Mouse (Mus musculus) hindbrain, embryonic 10.5 days (tissue): ENCODE data around the gene Gba2. TPM values are rescaled to one million over a fixed set of nuclear protein-coding genes. Genes with fewer than 3 reads are reported as not detected.

Experiments
- DNase-seq: peaks from one replicate; pipeline ENCODE4 v3.0.0-alpha.2; 2017; ENCODE audit warnings: low spot score
- H3K27ac ChIP-seq: fragments of 300-500 bp; sonication (generic); 2 replicates; pipeline ENCODE4 v1.5.1; 2016; ENCODE audit warnings: mild to moderate bottlenecking, moderate library complexity
- H3K27me3 ChIP-seq: fragments of 300-500 bp; sonication (generic); 2 replicates; pipeline ENCODE4 v1.6.1; 2016; ENCODE audit warnings: mild to moderate bottlenecking; ENCODE audit not compliant: poor library complexity, insufficient read depth, severe bottlenecking
- H3K36me3 ChIP-seq: fragments of 300-500 bp; sonication (generic); 2 replicates; pipeline ENCODE4 v1.6.1; 2016; ENCODE audit warnings: mild to moderate bottlenecking, moderate library complexity
- H3K4me1 ChIP-seq: fragments of 300-500 bp; sonication (generic); replicated peaks from 2 replicates; pipeline ENCODE4 v1.6.1; 2016; ENCODE audit warnings: mild to moderate bottlenecking
- H3K4me3 ChIP-seq: fragments of 300-500 bp; sonication (generic); 2 replicates; pipeline ENCODE4 v1.5.1; 2016; ENCODE audit warnings: mild to moderate bottlenecking, moderate library complexity
- H3K9me3 ChIP-seq: fragments of 300-500 bp; sonication (generic); 2 replicates; pipeline ENCODE4 v1.6.1; 2016; ENCODE audit warnings: mild to moderate bottlenecking, moderate library complexity
- WGBS: fragments of 180-500 bp; shearing (Covaris S2); methylation state at CpG from one replicate; pipeline ENCODE4 v1.1.7; 2016; 5-methylcytosine and 5-hydroxymethylcytosine counted together
- polyA plus RNA-seq: library from polyadenylated mRNA; unstranded; fragments of >200 nt; fragmentation: Nextera tagmentation; extraction: Ambion mirVana; gene quantifications from 2 replicates; pipeline ENCODE4 v1.2.1, GENCODE M21; 2016

The Gba2 gene
- polyA plus RNA-seq, 1 experiment from 2014 or later, result 36.3 TPM

- no peak for DNase-seq
- WGBS, result 73% methylated on average over 2 of the region's 2 CpGs
- Histone ChIP-seq H3K4me1 (peaks cover 46% of the 10 kb centered on the region), H3K36me3 (peaks cover 52% of the 10 kb centered on the region), H3K4me3 (peak overlapping the region; percentile 22), H3K9me3 (no peaks in the 10 kb centered on the region), H3K27ac (no peak overlapping the region), H3K27me3 (no peaks in the 10 kb centered on the region)
Observed at GRCm38 (mm10) chr4:43575356-43575755, 3.3 kb downstream of the Gba2 start.

- DNase-seq, result no peak
Observed at GRCm38 (mm10) chr4:43573561-43573960, 5.1 kb downstream of the Gba2 start.

GRCm38 (mm10) chr4:43571395-43572045 lies 7.2 kb downstream of the Gba2 start:
- Histone ChIP-seq H3K4me3 (no peak overlapping the region), H3K4me1 (peaks cover 18% of the 10 kb centered on the region), H3K27ac (no peak overlapping the region), H3K36me3 (peaks cover 82% of the 10 kb centered on the region), H3K9me3 (no peaks in the 10 kb centered on the region), H3K27me3 (no peaks in the 10 kb centered on the region)
- 90% methylated on average over 6 of the region's 6 CpGs for WGBS
- no peak for DNase-seq

More at GRCm38 (mm10) chr4:43573561-43573960, 5.1 kb downstream of the Gba2 start:
- Histone ChIP-seq H3K36me3 (peaks cover 66% of the 10 kb centered on the region), H3K27me3 (no peaks in the 10 kb centered on the region), H3K27ac (no peak overlapping the region), H3K9me3 (no peaks in the 10 kb centered on the region), H3K4me3 (no peak overlapping the region), H3K4me1 (peaks cover 36% of the 10 kb centered on the region)
- WGBS, result 95% methylated on average over 4 of the region's 4 CpGs

- no peak overlapping the region for H3K27ac ChIP-seq
- peaks cover 81% of the 10 kb centered on the region for H3K36me3 ChIP-seq
- peaks cover 11% of the 10 kb centered on the region for H3K4me1 ChIP-seq
- 95% methylated on average over 9 of the region's 9 CpGs for WGBS
- H3K4me3 ChIP-seq, result no peak overlapping the region
- H3K27me3 ChIP-seq, result no peaks in the 10 kb centered on the region
- no peak for DNase-seq
- no peaks in the 10 kb centered on the region for H3K9me3 ChIP-seq
Observed at GRCm38 (mm10) chr4:43567140-43567539, 11.5 kb downstream of the Gba2 start.

GRCm38 (mm10) chr4:43564231-43564630 lies 14.4 kb downstream of the Gba2 start:
- Histone ChIP-seq H3K4me3 (no peak overlapping the region), H3K27ac (no peak overlapping the region), H3K36me3 (peaks cover 55% of the 10 kb centered on the region), H3K9me3 (no peaks in the 10 kb centered on the region), H3K27me3 (no peaks in the 10 kb centered on the region), H3K4me1 (peaks cover 34% of the 10 kb centered on the region)
- WGBS, result 74% methylated on average over 2 of the region's 2 CpGs
- no peak for DNase-seq

GRCm38 (mm10) chr4:43563601-43563875 lies 15.1 kb downstream of the Gba2 start:
- Histone ChIP-seq H3K27ac (0 out of 2 replicates have a peak overlapping the region, but pooled peaks have one; percentile 40), H3K36me3 (peaks cover 53% of the 10 kb centered on the region), H3K9me3 (no peaks in the 10 kb centered on the region), H3K4me3 (peak overlapping the region; percentile 87), H3K27me3 (no peaks in the 10 kb centered on the region), H3K4me1 (peaks cover 41% of the 10 kb centered on the region)
- no peak for DNase-seq
- 88% methylated on average over 4 of the region's 4 CpGs for WGBS

- peak overlapping the region; percentile 96 for H3K27ac ChIP-seq
- H3K36me3 ChIP-seq, result peaks cover 47% of the 10 kb centered on the region
- peaks cover 47% of the 10 kb centered on the region for H3K4me1 ChIP-seq
- no peaks in the 10 kb centered on the region for H3K27me3 ChIP-seq
- no peak for DNase-seq
- H3K4me3 ChIP-seq, result peak overlapping the region; percentile 87
- no peaks in the 10 kb centered on the region for H3K9me3 ChIP-seq
- 8% methylated on average over 22 of the region's 22 CpGs for WGBS
Observed at GRCm38 (mm10) chr4:43562769-43563600, 15.7 kb downstream of the Gba2 start.

- H3K36me3 ChIP-seq, result peaks cover 42% of the 10 kb centered on the region
- WGBS, result under 1% methylated on average over 62 of the region's 62 CpGs
- H3K4me1 ChIP-seq, result peaks cover 55% of the 10 kb centered on the region
Observed at GRCm38 (mm10) chr4:43561997-43562768, 16.5 kb downstream of the Gba2 start, which contains the start of the genes Creb3 and Tln1. Creb3 (plus strand) TSS chr4:43562332. Tln1 (minus strand) TSS chr4:43562691.

GRCm38 (mm10) chr4:43561436-43561996 lies 17.2 kb downstream of the Gba2 start:
- Histone ChIP-seq H3K4me1 (peaks cover 60% of the 10 kb centered on the region), H3K9me3 (no peaks in the 10 kb centered on the region), H3K27ac (peak overlapping the region; percentile 96), H3K27me3 (no peaks in the 10 kb centered on the region), H3K4me3 (peak overlapping the region; percentile 87), H3K36me3 (peaks cover 41% of the 10 kb centered on the region)
- WGBS, result 5% methylated on average over 16 of the region's 16 CpGs
- DNase-seq, result no peak

More at GRCm38 (mm10) chr4:43561997-43562768, 16.5 kb downstream of the Gba2 start, which contains the start of the genes Creb3 and Tln1:
- H3K9me3 ChIP-seq, result no peaks in the 10 kb centered on the region
- H3K27me3 ChIP-seq, result no peaks in the 10 kb centered on the region
- peak; percentile 93 for DNase-seq
- peak within 1 kb of the TSS; percentile 87 for H3K4me3 ChIP-seq
- peak within 1 kb of the TSS; percentile 96 for H3K27ac ChIP-seq

- no peaks in the 10 kb centered on the region for H3K27me3 ChIP-seq
- no peaks in the 10 kb centered on the region for H3K9me3 ChIP-seq
- no peak for DNase-seq
- peaks cover 41% of the 10 kb centered on the region for H3K36me3 ChIP-seq
- H3K4me3 ChIP-seq, result peak overlapping the region; percentile 87
- H3K4me1 ChIP-seq, result peaks cover 60% of the 10 kb centered on the region
- peak overlapping the region; percentile 96 for H3K27ac ChIP-seq
- 48% methylated on average over 2 of the region's 2 CpGs for WGBS
Observed at GRCm38 (mm10) chr4:43560976-43561375, 17.7 kb downstream of the Gba2 start.

- Histone ChIP-seq H3K36me3 (peaks cover 41% of the 10 kb centered on the region), H3K4me3 (peak overlapping the region; percentile 87), H3K27me3 (no peaks in the 10 kb centered on the region), H3K27ac (no peak overlapping the region; the same call in 1 of the 2 replicates), H3K9me3 (no peaks in the 10 kb centered on the region), H3K4me1 (peaks cover 60% of the 10 kb centered on the region)
- DNase-seq, result no peak
- 38% methylated on average over 6 of the region's 6 CpGs for WGBS
Observed at GRCm38 (mm10) chr4:43560243-43560611, 18.4 kb downstream of the Gba2 start.

- Histone ChIP-seq H3K27ac (peak overlapping the region; percentile 17), H3K4me3 (peak overlapping the region; percentile 87)
Observed at GRCm38 (mm10) chr4:43559519-43560242, 19.0 kb downstream of the Gba2 start.

More at GRCm38 (mm10) chr4:43559519-43560242, 19.0 kb downstream of the Gba2 start:
- H3K27me3 ChIP-seq, result no peaks in the 10 kb centered on the region
- DNase-seq, result no peak
- peaks cover 41% of the 10 kb centered on the region for H3K36me3 ChIP-seq
- no peaks in the 10 kb centered on the region for H3K9me3 ChIP-seq
- WGBS, result 80% methylated on average over 13 of the region's 13 CpGs
- peaks cover 60% of the 10 kb centered on the region for H3K4me1 ChIP-seq
